ENCODE assay signal across 8 mouse cellular contexts in the genomic region with DNA sequence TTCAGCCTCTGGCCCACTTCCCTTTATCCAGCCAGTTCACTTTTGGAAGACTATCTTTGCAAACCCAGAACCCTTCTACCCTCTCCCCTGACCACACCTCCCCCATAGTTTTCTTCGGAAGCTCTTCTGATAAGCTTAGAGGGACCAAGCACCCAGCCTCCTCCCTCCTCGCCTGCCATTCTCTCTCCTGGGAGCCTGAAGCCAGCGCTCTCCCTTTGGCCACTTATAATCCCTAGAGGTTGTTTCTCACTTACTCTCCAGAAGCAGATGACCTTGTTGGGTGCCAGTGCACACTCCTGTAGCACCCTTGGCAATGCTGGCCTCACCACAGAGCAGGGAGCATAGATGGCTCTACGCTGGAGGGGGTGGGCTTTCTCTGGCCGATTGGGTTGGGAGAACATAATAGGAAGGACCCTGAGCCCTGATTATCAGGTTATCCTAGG. TPM values are rescaled to one million over a fixed set of nuclear protein-coding genes. Genes with fewer than 3 reads are reported as not detected.
DNase-seq lines count a peak whose midpoint lies in the region; ATAC-seq and TF ChIP-seq lines count a peak whose summit lies in the region.
"Had no signal": no experiment of that assay in that cellular context is flagged by ENCODE, and none has a peak within 500 bp of the region (broad histone marks: within the 10 kb centered on the region; RNA-seq: fewer than 3 reads in every experiment).

No protein-coding gene starts in this region.

- H3K4me2 ChIP-seq in hindbrain, embryonic 15.5 days, result no peak overlapping the region
- no peak overlapping the region for H3K4me2 ChIP-seq in neural tube, embryonic 15.5 days
- H3K4me2 ChIP-seq: midbrain, embryonic 11.5 days had no signal

- no peak overlapping the region for H3K4me3 ChIP-seq in lung, adult 2 months (replicated peaks; ENCODE audit: extremely low read depth, low read depth, low read length)
- H3K4me3 ChIP-seq in erythroblast, embryonic 14.5 days (replicated peaks), result peak overlapping the region; percentile 8
- H3K4me3 ChIP-seq in hindbrain, embryonic 15.5 days, result no peak overlapping the region
- H3K4me3 ChIP-seq in neural tube, embryonic 15.5 days (replicated peaks), result no peak overlapping the region

- no peak; the same call in 1 of the 2 replicates for ATAC-seq in hindbrain, embryonic 15.5 days (ENCODE audit: low FRiP score, low read depth)
- no peak for ATAC-seq in neural tube, embryonic 15.5 days (ENCODE audit: low FRiP score)
- no peak for ATAC-seq in CD4-positive, CD25-positive, alpha-beta regulatory T cell, adult 4 months

- H3K36me3 ChIP-seq in erythroblast, embryonic 14.5 days (ENCODE audit: control insufficient read depth), result peaks cover 89% of the 10 kb centered on the region
- no peaks in the 10 kb centered on the region for H3K36me3 ChIP-seq in hindbrain, embryonic 15.5 days
- H3K36me3 ChIP-seq in neural tube, embryonic 15.5 days, result no peaks in the 10 kb centered on the region

- no peak for TF ChIP-seq CTCF in lung, adult 2 months (IDR thresholded peaks at IDR 0.05; ENCODE audit: insufficient read depth, low read length)

- H3K9me3 ChIP-seq in erythroblast, embryonic 14.5 days (ENCODE audit: control insufficient read depth, low read length), result no peaks in the 10 kb centered on the region
- no peaks in the 10 kb centered on the region for H3K9me3 ChIP-seq in hindbrain, embryonic 15.5 days
- H3K9me3 ChIP-seq in neural tube, embryonic 15.5 days (replicated peaks), result no peaks in the 10 kb centered on the region

- no peak for TF ChIP-seq POLR2A in lung, adult 2 months (IDR thresholded peaks at IDR 0.05; ENCODE audit: borderline replicate concordance, extremely low read depth, low read depth, low read length)

- peaks cover 51% of the 10 kb centered on the region for H3K4me1 ChIP-seq in lung, adult 2 months (ENCODE audit: control insufficient read depth, insufficient read depth, low read length)
- H3K4me1 ChIP-seq in erythroblast, embryonic 14.5 days (ENCODE audit: control insufficient read depth), result peaks cover 84% of the 10 kb centered on the region
- H3K4me1 ChIP-seq in hindbrain, embryonic 15.5 days (replicated peaks), result peaks cover 33% of the 10 kb centered on the region
- peaks cover 40% of the 10 kb centered on the region for H3K4me1 ChIP-seq in neural tube, embryonic 15.5 days

- peak overlapping the region; percentile 53 for H3K27ac ChIP-seq in hindbrain, embryonic 15.5 days (replicated peaks)
- H3K27ac ChIP-seq in neural tube, embryonic 15.5 days (replicated peaks), result peak overlapping the region; percentile 73

- H3K9ac ChIP-seq in hindbrain, embryonic 15.5 days, result no peak overlapping the region
- H3K9ac ChIP-seq in neural tube, embryonic 15.5 days (replicated peaks), result no peak overlapping the region

- H3K27me3 ChIP-seq in erythroblast, embryonic 14.5 days (ENCODE audit: control insufficient read depth), result no peaks in the 10 kb centered on the region
- no peaks in the 10 kb centered on the region for H3K27me3 ChIP-seq in hindbrain, embryonic 15.5 days
- H3K27me3 ChIP-seq in neural tube, embryonic 15.5 days (replicated peaks), result no peaks in the 10 kb centered on the region

- peak; percentile 44 for DNase-seq in lung, adult 2 months
- no peak for DNase-seq in lung, postnatal 25 days (ENCODE audit: low spot score)
- DNase-seq in frontal cortex, postnatal 36 days (ENCODE audit: low spot score in 2 of 2), result no peak

- 44% methylated on average over 5 of the region's 5 CpGs for WGBS in lung, adult 2 months
- 88% methylated on average over 5 of the region's 5 CpGs for WGBS in hindbrain, embryonic 15.5 days
- 81% methylated on average over 5 of the region's 5 CpGs for WGBS in neural tube, embryonic 15.5 days

RNA-seq across cellular contexts. Expression of a gene that starts 13.5 kb away (rescaled TPM):
- polyA plus RNA-seq in lung, adult 2 months (2012; rRNA removed), result 23.1 and 26.3 TPM in 2 replicates
- 16.7 and 23.0 TPM in 2 replicates for polyA plus RNA-seq in erythroblast, embryonic 14.5 days (2012)
- 16.6 and 18.6 TPM in 2 replicates for polyA plus RNA-seq in hindbrain, embryonic 15.5 days (2015; fragmentation: Nextera tagmentation; extraction: Ambion mirVana)
- polyA plus RNA-seq in neural tube, embryonic 15.5 days (2015; fragmentation: Nextera tagmentation; extraction: Ambion mirVana), result 13.0 and 15.8 TPM in 2 replicates
- polyA plus RNA-seq in CD4-positive, CD25-positive, alpha-beta regulatory T cell, adult 4 months (2017; shearing (Covaris generic)), result 10 to 100 TPM; 19.5 to 22.9 TPM

RNA-seq across cellular contexts. Expression of a gene that starts 25.5 kb away (rescaled TPM):
- 20.7 and 24.0 TPM in 2 replicates for polyA plus RNA-seq in lung, adult 2 months (2012; rRNA removed)
- 42.1 and 83.7 TPM in 2 replicates for polyA plus RNA-seq in erythroblast, embryonic 14.5 days (2012)
- 30.4 and 32.5 TPM in 2 replicates for polyA plus RNA-seq in hindbrain, embryonic 15.5 days (2015; fragmentation: Nextera tagmentation; extraction: Ambion mirVana)
- 30.8 and 35.8 TPM in 2 replicates for polyA plus RNA-seq in neural tube, embryonic 15.5 days (2015; fragmentation: Nextera tagmentation; extraction: Ambion mirVana)
- polyA plus RNA-seq in CD4-positive, CD25-positive, alpha-beta regulatory T cell, adult 4 months (2017; shearing (Covaris generic)), result 10 to 100 TPM; 28.5 to 48.5 TPM

RNA-seq across cellular contexts. Expression of a gene that starts 41.4 kb away (rescaled TPM):
- 56.2 and 69.8 TPM in 2 replicates for polyA plus RNA-seq in lung, adult 2 months (2012; rRNA removed)
- 0.95 and 3.0 TPM in 2 replicates for polyA plus RNA-seq in erythroblast, embryonic 14.5 days (2012)
- 0.35 and 0.41 TPM in 2 replicates for polyA plus RNA-seq in hindbrain, embryonic 15.5 days (2015; fragmentation: Nextera tagmentation; extraction: Ambion mirVana)
- polyA plus RNA-seq in neural tube, embryonic 15.5 days (2015; fragmentation: Nextera tagmentation; extraction: Ambion mirVana), result 0.47 and 5.2 TPM in 2 replicates
- 1 to 10 TPM in 1 of 2 experiments, under 1 TPM in 1; 0.48 to 1.5 TPM for polyA plus RNA-seq in CD4-positive, CD25-positive, alpha-beta regulatory T cell, adult 4 months (2017; shearing (Covaris generic))

RNA-seq across cellular contexts. Expression of a gene that starts 43.9 kb away (rescaled TPM):
- polyA plus RNA-seq in lung, adult 2 months (2012; rRNA removed), result 5.0 and 8.5 TPM in 2 replicates
- not detected in 2 replicates for polyA plus RNA-seq in erythroblast, embryonic 14.5 days (2012)
- 0.43 and 0.62 TPM in 2 replicates for polyA plus RNA-seq in hindbrain, embryonic 15.5 days (2015; fragmentation: Nextera tagmentation; extraction: Ambion mirVana)
- polyA plus RNA-seq in neural tube, embryonic 15.5 days (2015; fragmentation: Nextera tagmentation; extraction: Ambion mirVana), result 0.23 and 0.52 TPM in 2 replicates
- polyA plus RNA-seq in CD4-positive, CD25-positive, alpha-beta regulatory T cell, adult 4 months (2017; shearing (Covaris generic)), result 1 to 10 TPM; 1.7 to 3.0 TPM
- polyA plus RNA-seq: midbrain, embryonic 11.5 days had no signal

RNA-seq across cellular contexts. Expression of a gene that starts 53.0 kb away (rescaled TPM):
- 25.4 and 30.1 TPM in 2 replicates for polyA plus RNA-seq in lung, adult 2 months (2012; rRNA removed)
- 2.9 and 4.8 TPM in 2 replicates for polyA plus RNA-seq in erythroblast, embryonic 14.5 days (2012)
- 81.6 and 82.8 TPM in 2 replicates for polyA plus RNA-seq in hindbrain, embryonic 15.5 days (2015; fragmentation: Nextera tagmentation; extraction: Ambion mirVana)
- 82.4 and 85.7 TPM in 2 replicates for polyA plus RNA-seq in neural tube, embryonic 15.5 days (2015; fragmentation: Nextera tagmentation; extraction: Ambion mirVana)
- polyA plus RNA-seq in CD4-positive, CD25-positive, alpha-beta regulatory T cell, adult 4 months (2017; shearing (Covaris generic)), result 100 to 1,000 TPM in 1 of 2 experiments, 10 to 100 TPM in 1; 82.3 to 119 TPM
